10 mouse cellular contexts compared by ENCODE assay signal in genomic region chr1:154076684-154077475, GRCm38 (mm10).
A peak's percentile ranks its signal among the peaks of the same experiment; 100 is the strongest.
DNase-seq lines count a peak whose midpoint lies in the region; ATAC-seq lines count a peak whose summit lies in the region.
"Had no signal": no experiment of that assay in that cellular context is flagged by ENCODE, and none has a peak within 500 bp of the region (broad histone marks: within the 10 kb centered on the region; RNA-seq: fewer than 3 reads in every experiment).

No protein-coding gene starts in this region.

- no peak overlapping the region for H3K4me2 ChIP-seq in embryonic facial prominence, embryonic 15.5 days (replicated peaks)

- DNase-seq in adrenal gland, postnatal 10 days: peak; percentile 55
- DNase-seq in adrenal gland, postnatal 4 days (ENCODE audit: low spot score in 2 of 2): no peak
- peak; percentile 40 for DNase-seq in kidney, adult 9 months
- DNase-seq in kidney, postnatal 10 days: no peak
- peak; percentile 59 for DNase-seq in A20 (ENCODE audit: low read depth, low spot score)
- no peak for DNase-seq in urinary bladder, postnatal 14 days (ENCODE audit: low spot score)
- no peak for DNase-seq in spleen, adult 18-20 months
- DNase-seq: right cerebral cortex, postnatal 14 days had no signal

- ATAC-seq in embryonic facial prominence, embryonic 15.5 days (ENCODE audit: insufficient number of reproducible peaks, low FRiP score, low TSS enrichment, low read depth): no peak
- ATAC-seq: inflammation-experienced regulatory T-cells, adult 6 months had no signal

- no peaks in the 10 kb centered on the region for H3K36me3 ChIP-seq in embryonic facial prominence, embryonic 15.5 days

- H3K9ac ChIP-seq in embryonic facial prominence, embryonic 15.5 days: no peak overlapping the region

- WGBS in embryonic facial prominence, embryonic 15.5 days: 51% methylated on average over 10 of the region's 10 CpGs

- 0 out of 2 replicates have a peak overlapping the region, but pooled peaks have one; percentile 28 for H3K27ac ChIP-seq in embryonic facial prominence, embryonic 15.5 days (replicated peaks)

- H3K9me3 ChIP-seq in embryonic facial prominence, embryonic 15.5 days (replicated peaks): no peaks in the 10 kb centered on the region

- peaks cover 7% of the 10 kb centered on the region; the same call in 1 of the 2 replicates for H3K4me1 ChIP-seq in embryonic facial prominence, embryonic 15.5 days

- no peak overlapping the region for H3K4me3 ChIP-seq in embryonic facial prominence, embryonic 15.5 days (replicated peaks)

- H3K27me3 ChIP-seq in embryonic facial prominence, embryonic 15.5 days: no peaks in the 10 kb centered on the region

Comparison
In these comparisons a context has a peak if more than half of its experiments do, and no peak if none do; other contexts are left out.
1. DNase-seq: peak in adrenal gland, postnatal 10 days (single experiment), kidney, adult 9 months (single experiment) and A20 (single experiment); none in adrenal gland, postnatal 4 days (0 of 2), kidney, postnatal 10 days (single experiment), urinary bladder, postnatal 14 days (single experiment) and spleen, adult 18-20 months (0 of 2).